Mouse (Mus musculus) heart, adult 8-10 months (tissue): ENCODE measurements around the gene Sult1c1. TPM values are rescaled to one million over a fixed set of nuclear protein-coding genes. Genes with fewer than 3 reads are reported as not detected.
A peak's percentile ranks its signal among the peaks of the same experiment; 100 is the strongest.
"Not testable (repeated sequence)": the region's sequence is repeated elsewhere in the genome, so short reads cannot be mapped to it uniquely, and the experiment has no call there.

Experiments
- DNase-seq: peaks from one replicate; pipeline ENCODE4 v3.0.0; 2022; ENCODE audit warnings: low spot score
- total RNA-seq, 4 experiments: library from RNA; stranded (reverse); gene quantifications; 2 replicates each; pipeline ENCODE4 v1.2.4; 2022

The Sult1c1 gene
- not detected for total RNA-seq

- no peak for DNase-seq
Observed at GRCm38 (mm10) chr17:53990574-53990973, at the start of gene Sult1c1. Gene Sult1c1 (minus strand): TSS chr17:53990674.

- no peak for DNase-seq
Observed at GRCm38 (mm10) chr17:54014204-54014603, 23.7 kb upstream of the Sult1c1 start.

DNA sequence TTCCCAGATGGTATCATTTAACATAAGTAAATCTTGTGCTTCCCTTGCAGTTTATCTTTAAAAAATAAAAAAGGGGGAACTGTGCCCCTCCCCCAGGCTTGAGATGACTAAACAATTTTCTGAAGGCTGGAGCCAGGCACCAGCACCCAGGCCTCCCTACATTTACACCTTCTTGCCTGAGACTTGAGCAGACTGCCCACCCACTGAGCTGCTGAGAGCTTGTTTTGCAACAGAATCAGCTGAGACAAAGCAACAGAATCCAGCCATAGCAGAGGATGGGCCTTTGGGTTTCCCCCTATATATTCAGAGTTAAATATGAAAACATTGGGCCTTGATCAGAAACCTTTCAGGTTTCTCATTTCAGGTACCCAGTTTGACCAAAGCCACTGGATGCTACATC, 20.7 kb upstream of the Sult1c1 start:
- no peak for DNase-seq

GRCm38 (mm10) chr17:54010536-54010935, 20.1 kb upstream of the Sult1c1 start:
- DNase-seq = not testable (repeated sequence)

DNA sequence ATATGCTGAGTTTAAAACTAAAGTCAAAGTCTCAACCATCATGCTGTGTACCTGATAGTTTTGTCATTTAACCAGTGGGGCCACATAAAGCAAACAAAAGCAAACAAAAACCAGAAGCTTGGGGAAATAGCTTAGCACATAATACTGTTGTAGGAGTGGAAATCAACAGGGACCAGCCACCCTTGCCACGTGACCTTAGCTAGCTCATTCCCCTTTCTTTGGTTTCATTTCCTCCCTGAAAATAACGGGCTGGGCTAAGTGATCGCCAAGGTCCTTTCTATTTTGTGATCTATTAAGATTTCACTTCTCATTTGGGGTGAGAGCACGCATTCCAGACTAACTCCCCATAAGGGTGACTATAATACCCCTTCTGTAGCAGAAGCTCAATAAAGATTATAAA, 13.0 kb upstream of the Sult1c1 start:
- peak; percentile 17 for DNase-seq

DNA sequence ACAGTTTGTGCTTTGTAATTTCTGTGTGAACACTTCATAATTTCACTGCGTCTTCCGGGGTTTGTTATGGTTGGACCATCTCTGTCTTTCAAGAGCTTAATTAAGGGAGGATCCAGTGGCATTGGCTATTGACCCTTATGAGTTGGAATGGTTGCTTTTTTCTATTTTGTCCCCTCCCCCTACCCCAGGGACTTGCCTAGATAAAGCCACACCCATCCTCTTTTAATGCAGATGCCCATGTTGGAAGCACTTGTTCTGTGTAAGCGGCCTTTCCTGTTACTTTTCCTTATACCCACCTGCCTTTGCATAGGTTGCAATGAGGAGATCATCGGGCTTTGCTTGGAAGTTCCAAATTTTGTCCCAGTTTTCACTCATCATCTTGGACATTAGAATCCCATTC, 16.9 kb downstream of the Sult1c1 start:
- no peak for DNase-seq

- DNase-seq = no peak
Observed at GRCm38 (mm10) chr17:53941569-53942162, 48.8 kb downstream of the Sult1c1 start.

- DNase-seq = no peak
Observed at GRCm38 (mm10) chr17:53940726-53941125, 49.7 kb downstream of the Sult1c1 start.

Other genes with a start within 250 kb of the Sult1c1 start
- gene Sult1c2, start 144.3 kb downstream of the Sult1c1 start, total RNA-seq = under 1 TPM in 2 of 4 experiments, not detected in 2; 0.14 to 0.16 TPM